Mouse (Mus musculus) testis, adult 2 months (tissue): ENCODE results near the gene Vcpkmt.

ENCODE experiments used
- CTCF ChIP-seq: fragments of 200-500 bp; IDR thresholded peaks from 2 replicates; pipeline ENCODE4 v1.5.1; 2012; ENCODE audit warnings: low read depth, mild to moderate bottlenecking, inconsistent platforms, low read length, moderate library complexity; ENCODE audit not compliant: control insufficient read depth, insufficient read depth, insufficient replicate concordance
- POLR2A ChIP-seq: fragments of 200-500 bp; IDR thresholded peaks from 2 replicates; pipeline ENCODE4 v1.6.1; 2012; ENCODE audit warnings: low read depth, mild to moderate bottlenecking, inconsistent platforms, low read length, moderate library complexity; ENCODE audit not compliant: control insufficient read depth

DNA sequence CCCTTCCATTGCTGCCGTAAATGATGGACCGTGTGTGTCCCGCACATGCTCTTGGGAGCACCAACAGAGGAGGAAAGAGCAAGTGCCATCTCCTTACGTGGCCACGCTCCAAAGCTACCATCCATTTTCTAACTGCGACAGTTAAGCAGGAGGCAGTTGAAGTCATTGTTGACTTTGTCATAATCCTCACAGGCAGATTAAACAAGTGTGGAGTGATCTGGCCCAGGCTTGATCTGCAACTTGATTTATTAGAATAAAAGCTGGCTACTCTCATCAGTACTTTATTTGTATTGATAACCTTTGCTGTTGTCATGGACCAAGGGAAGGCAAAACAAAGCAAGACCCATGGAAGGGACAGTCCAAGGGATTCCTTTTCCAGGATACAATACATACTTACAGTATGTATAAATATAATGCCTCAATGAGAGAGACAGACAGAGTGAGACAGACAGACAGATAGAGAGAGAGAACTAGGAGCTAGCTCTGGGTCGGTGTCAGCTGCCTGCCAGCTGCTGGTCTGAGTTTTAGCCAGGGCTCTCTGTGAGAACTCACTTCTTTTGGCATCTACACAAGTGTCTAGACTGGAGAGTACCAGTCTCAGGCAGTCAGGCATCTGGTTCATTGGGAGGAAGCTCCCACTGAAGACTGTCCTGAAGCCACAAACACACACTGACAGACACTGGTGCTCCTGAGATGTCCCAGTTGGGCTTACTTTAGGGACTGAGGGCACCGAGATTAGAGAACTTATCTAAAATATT is 54.4 kb downstream of the Vcpkmt start:
- TF ChIP-seq CTCF, result no peak
- no peak for TF ChIP-seq POLR2A
